Mouse (Mus musculus) kidney, adult 2 months (tissue): ENCODE data around the gene Inha. TPM values are rescaled to one million over a fixed set of nuclear protein-coding genes. Genes with fewer than 3 reads are reported as not detected.

Experiments
- DNase-seq: peaks from one replicate; pipeline ENCODE4 v3.0.0; 2021
- H3K27ac ChIP-seq: fragments of 200-500 bp; 2 replicates; pipeline ENCODE4 v1.5.1; 2012; ENCODE audit warnings: low read depth, low read length, control low read depth, inconsistent platforms; ENCODE audit not compliant: insufficient read depth
- H3K27me3 ChIP-seq: fragments of 200-500 bp; replicated peaks from 2 replicates; pipeline ENCODE4 v1.6.1; 2012; ENCODE audit warnings: mild to moderate bottlenecking, moderate library complexity, low read length, inconsistent platforms; ENCODE audit not compliant: control insufficient read depth, insufficient read depth
- H3K36me3 ChIP-seq: fragments of 200-500 bp; 2 replicates; pipeline ENCODE4 v1.6.1; 2012; ENCODE audit warnings: mild to moderate bottlenecking, moderate library complexity, low read length, inconsistent platforms; ENCODE audit not compliant: control insufficient read depth, insufficient read depth
- H3K4me1 ChIP-seq: fragments of 200-500 bp; 2 replicates; pipeline ENCODE4 v1.6.1; 2011; ENCODE audit warnings: low read length; ENCODE audit not compliant: control insufficient read depth, insufficient read depth
- H3K4me3 ChIP-seq: fragments of 200-500 bp; 2 replicates; pipeline ENCODE4 v1.5.1; 2011; ENCODE audit warnings: mild to moderate bottlenecking, low read depth, low read length, control low read depth; ENCODE audit not compliant: insufficient read depth
- CTCF ChIP-seq: fragments of 200-500 bp; conservative IDR thresholded peaks from 2 replicates; pipeline ENCODE4 v1.5.1; 2011; ENCODE audit warnings: low read depth, mild to moderate bottlenecking, control low read depth, low read length, moderate library complexity, mixed read lengths; ENCODE audit not compliant: insufficient read depth, insufficient read length
- POLR2A ChIP-seq: fragments of 200-500 bp; IDR thresholded peaks from one replicate; pipeline ENCODE4 v1.6.1; 2011; ENCODE audit warnings: low read depth, low read length, control low read depth
- WGBS: fragments of 180-500 bp; shearing (Covaris S2); methylation state at CpG from one replicate; pipeline ENCODE4 v1.1.7; 2018; 5-methylcytosine and 5-hydroxymethylcytosine counted together
- polyA plus RNA-seq: library from polyadenylated mRNA; depleted of rRNA; stranded (reverse); fragments of >200 nt; gene quantifications from 2 replicates; pipeline ENCODE4 v1.2.3, GENCODE M21; 2012; rRNA removed

The Inha gene
- polyA plus RNA-seq, 1 experiment = 3.9 TPM

DNA sequence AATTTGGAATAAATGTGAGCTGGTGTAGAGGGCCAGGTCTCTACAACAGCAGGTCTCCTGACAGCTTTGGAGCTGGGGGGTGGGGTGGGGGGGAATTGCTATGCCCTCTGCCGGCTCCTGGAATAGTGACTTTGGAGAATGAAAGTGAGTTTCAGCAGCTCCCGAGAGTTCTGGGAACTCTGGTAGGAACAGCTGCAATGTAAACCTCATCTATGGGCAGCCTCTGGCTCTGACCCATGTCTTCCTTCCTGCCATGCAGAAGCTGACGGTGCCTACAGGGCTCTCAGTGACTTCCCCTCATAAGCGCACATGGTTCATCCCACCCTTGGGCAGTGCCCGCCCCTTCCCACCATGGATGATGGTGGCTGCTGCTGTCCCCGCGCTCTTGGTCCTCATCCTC, 48.8 kb downstream of the Inha start:
- TF ChIP-seq POLR2A (no peak), CTCF (no peak)
- H3K27ac ChIP-seq = no peak overlapping the region
- no peaks in the 10 kb centered on the region for H3K27me3 ChIP-seq
- no peaks in the 10 kb centered on the region for H3K4me1 ChIP-seq
- no peaks in the 10 kb centered on the region for H3K36me3 ChIP-seq
- no peak overlapping the region for H3K4me3 ChIP-seq
- no peak for DNase-seq
- WGBS = 81% methylated on average over 7 of the region's 7 CpGs

DNA sequence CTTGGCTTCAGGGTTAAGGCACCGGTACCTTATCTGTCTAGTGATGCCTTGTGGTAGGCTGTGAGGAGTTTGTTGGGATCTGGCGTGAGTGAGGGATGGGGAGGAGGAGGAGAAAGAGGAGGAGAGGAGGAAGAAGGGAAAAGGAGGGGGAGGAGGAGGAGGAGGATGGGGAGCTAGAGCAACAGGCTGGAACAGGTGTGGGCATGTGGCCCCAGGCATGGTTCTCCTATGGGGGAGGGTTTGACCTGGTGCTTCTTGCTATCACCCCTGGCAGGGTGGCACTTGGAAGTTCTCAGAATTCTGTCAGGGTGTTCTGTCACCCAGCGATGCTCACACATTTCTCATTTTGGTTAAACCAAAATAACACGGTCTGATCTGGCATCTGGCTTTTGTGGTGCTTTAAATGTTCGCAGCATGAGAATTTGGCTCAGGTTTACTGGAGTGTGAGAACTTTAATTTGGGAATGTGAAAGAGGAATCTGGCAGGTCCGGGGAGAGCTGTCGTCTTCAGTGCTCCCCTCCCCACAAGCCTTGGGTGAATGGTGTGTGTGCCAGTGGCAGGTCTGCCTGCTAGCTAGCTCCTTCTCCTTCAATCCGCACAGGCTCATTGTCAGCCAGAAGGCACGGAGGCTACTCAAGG, 49.4 kb downstream of the Inha start:
- H3K4me1 ChIP-seq = no peaks in the 10 kb centered on the region
- no peak overlapping the region for H3K27ac ChIP-seq
- 74% methylated on average over 9 of the region's 9 CpGs for WGBS
- no peaks in the 10 kb centered on the region for H3K36me3 ChIP-seq
- H3K4me3 ChIP-seq = no peak overlapping the region
- no peak for DNase-seq
- H3K27me3 ChIP-seq = no peaks in the 10 kb centered on the region
- TF ChIP-seq POLR2A (no peak), CTCF (no peak)

DNA sequence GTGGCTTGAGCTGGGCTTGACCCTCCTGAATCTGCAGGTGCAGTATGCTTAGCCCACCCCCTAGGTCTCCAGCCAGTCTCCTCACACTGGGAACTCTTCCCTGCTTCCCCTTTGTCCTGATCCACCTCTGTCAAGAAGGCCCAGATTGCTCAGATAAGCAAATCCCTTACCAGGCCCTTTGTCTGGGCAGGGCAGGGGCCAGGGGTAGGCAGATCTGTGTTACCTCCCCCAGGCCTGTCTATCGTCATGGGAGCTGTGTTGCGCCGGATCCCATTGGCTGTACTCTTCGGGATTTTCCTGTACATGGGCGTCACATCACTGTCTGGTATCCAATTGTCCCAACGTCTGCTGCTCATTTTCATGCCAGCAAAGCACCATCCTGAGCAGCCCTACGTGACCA, 50.2 kb downstream of the Inha start:
- 91% methylated on average over 7 of the region's 7 CpGs for WGBS
- H3K4me3 ChIP-seq = no peak overlapping the region
- DNase-seq = no peak
- no peaks in the 10 kb centered on the region for H3K27me3 ChIP-seq
- H3K27ac ChIP-seq = no peak overlapping the region
- no peak for TF ChIP-seq POLR2A
- TF ChIP-seq CTCF = no peak
- no peaks in the 10 kb centered on the region for H3K4me1 ChIP-seq
- H3K36me3 ChIP-seq = no peaks in the 10 kb centered on the region

DNA sequence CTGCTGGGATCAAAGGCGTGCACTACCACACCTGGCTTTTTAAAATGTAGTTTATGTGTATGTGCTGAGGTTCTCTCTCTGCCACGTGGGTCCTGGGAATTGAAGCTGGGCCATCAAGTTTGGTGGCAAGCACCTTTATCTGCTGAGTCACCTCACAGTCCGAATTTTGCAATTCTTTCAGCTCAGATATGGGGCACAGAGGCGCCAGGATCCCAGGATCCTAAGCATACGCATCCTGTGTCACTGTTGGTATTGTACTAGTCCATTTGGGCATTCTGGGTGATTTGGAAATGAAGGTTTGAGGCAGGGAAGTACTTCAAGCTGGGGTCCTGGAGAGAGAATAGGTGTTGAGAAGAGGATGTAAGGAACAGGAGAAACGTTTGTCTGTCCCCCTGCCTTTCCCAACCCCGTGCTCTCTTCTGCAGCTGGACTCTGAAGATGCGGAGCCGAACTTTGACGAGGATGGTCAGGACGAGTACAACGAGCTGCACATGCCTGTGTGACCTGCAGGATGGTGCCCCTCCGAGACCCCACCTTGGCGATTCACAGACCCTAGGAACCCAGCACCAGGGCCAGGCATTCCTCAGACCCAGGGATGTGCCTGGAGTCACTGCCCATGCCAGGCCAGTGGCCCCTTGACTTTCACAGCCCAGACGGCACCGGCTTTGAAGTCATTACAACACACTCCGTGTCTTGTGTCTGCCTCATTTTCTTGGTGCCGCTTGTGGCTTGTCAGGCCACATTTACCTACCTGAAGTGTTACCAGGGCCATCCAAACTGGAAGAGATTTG, 51.7 kb downstream of the Inha start:
- no peaks in the 10 kb centered on the region for H3K36me3 ChIP-seq
- no peak overlapping the region for H3K4me3 ChIP-seq
- H3K27me3 ChIP-seq = no peaks in the 10 kb centered on the region
- DNase-seq = no peak
- TF ChIP-seq CTCF = no peak
- no peak for TF ChIP-seq POLR2A
- H3K4me1 ChIP-seq = no peaks in the 10 kb centered on the region
- peak overlapping the region; percentile 11; the same call in 1 of the 2 replicates for H3K27ac ChIP-seq
- 85% methylated on average over 18 of the region's 18 CpGs for WGBS

DNA sequence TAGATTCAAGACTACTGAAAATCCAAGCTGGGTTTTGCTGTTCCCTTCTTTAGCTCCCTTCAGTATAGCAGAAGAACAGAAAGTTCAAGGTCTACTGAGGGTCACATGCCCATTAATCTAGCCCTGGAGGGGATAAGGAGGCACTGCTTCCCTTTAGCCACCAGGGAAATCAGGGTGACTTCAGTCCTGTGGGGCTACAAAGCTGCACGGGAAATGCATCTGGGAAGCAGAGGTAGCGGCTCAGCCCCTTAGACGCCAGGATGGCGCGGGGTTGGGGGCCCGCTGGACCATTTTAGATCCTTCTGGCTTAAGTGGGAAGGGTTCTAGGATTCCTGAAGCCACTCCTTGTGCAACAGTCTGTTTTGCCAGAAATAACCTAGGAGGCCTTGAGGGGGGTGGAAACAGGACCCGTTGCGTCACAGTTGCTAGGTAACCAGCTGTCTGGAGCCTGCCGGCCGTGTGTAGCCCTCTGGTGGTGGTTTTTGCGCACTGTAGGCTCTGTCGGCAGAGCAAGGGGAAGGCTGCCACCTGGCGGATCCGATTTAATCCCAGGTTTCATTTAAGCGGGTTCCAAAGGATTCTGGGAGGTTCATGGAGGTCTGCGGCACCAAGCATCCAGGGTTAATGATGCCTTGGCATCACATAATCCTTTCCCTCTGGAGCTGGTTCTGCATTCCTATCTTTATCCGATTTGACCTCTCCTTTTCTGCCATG, 52.5 kb downstream of the Inha start:
- Histone ChIP-seq H3K4me1 (no peaks in the 10 kb centered on the region), H3K27ac (peak overlapping the region; percentile 11; the same call in 1 of the 2 replicates), H3K27me3 (no peaks in the 10 kb centered on the region), H3K36me3 (no peaks in the 10 kb centered on the region), H3K4me3 (no peak overlapping the region)
- WGBS = 6% methylated on average over 17 of the region's 17 CpGs
- peak; percentile 93 for DNase-seq
- TF ChIP-seq CTCF = peak; percentile 100; the same call in 1 of the 2 replicates
- no peak for TF ChIP-seq POLR2A

Other genes starting within 250 kb of the Inha start
- gene Ptprn, start 242.6 kb upstream of the Inha start, polyA plus RNA-seq = 0.53 and 0.81 TPM in 2 replicates
- gene Resp18, start 228.7 kb upstream of the Inha start, polyA plus RNA-seq = 0.24 and 0.41 TPM in 2 replicates
- 117 and 124 TPM in 2 replicates for gene Dnpep, start 189.1 kb upstream of the Inha start, polyA plus RNA-seq
- 17.0 and 32.1 TPM in 2 replicates for gene Des, start 146.7 kb upstream of the Inha start, polyA plus RNA-seq
- 34.6 and 43.9 TPM in 2 replicates for gene Speg, start 131.8 kb upstream of the Inha start, polyA plus RNA-seq
- 82.4 and 95.0 TPM in 2 replicates for gene Gmppa, start 71.1 kb upstream of the Inha start, polyA plus RNA-seq
- gene Asic4, start 56.6 kb upstream of the Inha start, polyA plus RNA-seq = 0.05 and 0.08 TPM in 2 replicates
- gene Chpf, start 27.8 kb upstream of the Inha start, polyA plus RNA-seq = 31.6 and 51.9 TPM in 2 replicates
- 1.3 and 1.8 TPM in 2 replicates for gene Tmem198, start 27.5 kb upstream of the Inha start, polyA plus RNA-seq
- gene Obsl1, start 625 bp upstream of the Inha start, polyA plus RNA-seq = 6.4 and 8.9 TPM in 2 replicates
- 15.5 and 21.0 TPM in 2 replicates for gene Stk11ip, start 14.5 kb downstream of the Inha start, polyA plus RNA-seq
- 14.2 and 28.7 TPM in 2 replicates for gene Slc4a3, start 39.2 kb downstream of the Inha start, polyA plus RNA-seq